Mouse (Mus musculus): ENCODE measurements around the gene Ctnnbip1. TPM values are rescaled to one million over a fixed set of nuclear protein-coding genes. Genes with fewer than 3 reads are reported as not detected.
"Not testable (repeated sequence)": the region's sequence is repeated elsewhere in the genome, so short reads cannot be mapped to it uniquely, and the experiment has no call there.

Gene Ctnnbip1
- polyA plus RNA-seq, 1 experiment from 2014 or later = 87.1 TPM

- Histone ChIP-seq H3K27me3 (no peaks in the 10 kb centered on the region), H3K4me3 (no peak overlapping the region), H3K9ac (no peak overlapping the region), H3K4me1 (peaks cover 29% of the 10 kb centered on the region), H3K4me2 (replicated peaks) (no peak overlapping the region), H3K36me3 (peaks cover 11% of the 10 kb centered on the region), H3K9me3 (replicated peaks) (peaks cover 5% of the 10 kb centered on the region; the same call in 1 of the 2 replicates), H3K27ac (no peak overlapping the region)
- ATAC-seq (ENCODE audit: low FRiP score) = no peak
- WGBS = 56% methylated on average over 10 of the region's 10 CpGs
These were observed 93.5 kb downstream of the Ctnnbip1 start for GRCm38 (mm10) chr4:149611376-149612044.

GRCm38 (mm10) chr4:149613497-149613896 is 95.5 kb downstream of the Ctnnbip1 start:
- not testable (repeated sequence) for H3K27me3 ChIP-seq; H3K4me2 ChIP-seq (replicated peaks); ATAC-seq (ENCODE audit: low FRiP score); H3K9ac ChIP-seq; H3K27ac ChIP-seq; H3K4me3 ChIP-seq; H3K9me3 ChIP-seq (replicated peaks)
- Histone ChIP-seq H3K4me1 (peaks cover 10% of the 10 kb centered on the region), H3K36me3 (peaks cover 15% of the 10 kb centered on the region)
- 81% methylated on average over 6 of the region's 6 CpGs for WGBS

GRCm38 (mm10) chr4:149614869-149615268 is 96.8 kb downstream of the Ctnnbip1 start:
- Histone ChIP-seq H3K27me3 (no peaks in the 10 kb centered on the region), H3K9me3 (replicated peaks) (peaks cover 5% of the 10 kb centered on the region; the same call in 1 of the 2 replicates), H3K27ac (no peak overlapping the region), H3K4me2 (replicated peaks) (no peak overlapping the region), H3K36me3 (peaks cover 18% of the 10 kb centered on the region), H3K4me3 (no peak overlapping the region), H3K4me1 (no peaks in the 10 kb centered on the region), H3K9ac (no peak overlapping the region)
- ATAC-seq (ENCODE audit: low FRiP score) = no peak
- WGBS = 97% methylated on average over 3 of the region's 3 CpGs

Small RNA genes lying within 50 kb of the gene (microRNA-seq; reads per million reads assigned to microRNA genes)
- gene Mir5616 = not detected

Other genes starting within 250 kb of the Ctnnbip1 start
- gene Kif1b, start 210.5 kb upstream of the Ctnnbip1 start, polyA plus RNA-seq (2016; fragmentation: Nextera tagmentation; extraction: Ambion mirVana) = 139 and 140 TPM in 2 replicates
- gene Ube4b, start 91.5 kb upstream of the Ctnnbip1 start, polyA plus RNA-seq (2016; fragmentation: Nextera tagmentation; extraction: Ambion mirVana) = 82.8 and 92.7 TPM in 2 replicates
- not detected in 2 replicates for gene Rbp7, start 63.3 kb upstream of the Ctnnbip1 start, polyA plus RNA-seq (2016; fragmentation: Nextera tagmentation; extraction: Ambion mirVana)
- 0.37 and 0.40 TPM in 2 replicates for gene Tmem274, start 40.9 kb upstream of the Ctnnbip1 start, polyA plus RNA-seq (2016; fragmentation: Nextera tagmentation; extraction: Ambion mirVana)
- gene Nmnat1, start 33.0 kb upstream of the Ctnnbip1 start, polyA plus RNA-seq (2016; fragmentation: Nextera tagmentation; extraction: Ambion mirVana) = 12.1 and 13.8 TPM in 2 replicates
- gene Lzic, start 33.0 kb upstream of the Ctnnbip1 start, polyA plus RNA-seq (2016; fragmentation: Nextera tagmentation; extraction: Ambion mirVana) = 46.7 and 46.8 TPM in 2 replicates
- 135 and 138 TPM in 2 replicates for gene Clstn1, start 68.2 kb downstream of the Ctnnbip1 start, polyA plus RNA-seq (2016; fragmentation: Nextera tagmentation; extraction: Ambion mirVana)
- gene Pik3cd, start 184.3 kb downstream of the Ctnnbip1 start, polyA plus RNA-seq (2016; fragmentation: Nextera tagmentation; extraction: Ambion mirVana) = 16.9 and 19.6 TPM in 2 replicates
- 39.6 and 39.7 TPM in 2 replicates for gene Tmem201, start 219.8 kb downstream of the Ctnnbip1 start, polyA plus RNA-seq (2016; fragmentation: Nextera tagmentation; extraction: Ambion mirVana)

Data from hindbrain, embryonic 12.5 days (tissue).